Mouse (Mus musculus) spleen, postnatal 36 days (tissue): ENCODE data around the gene Wdr4.
"Not testable (repeated sequence)": the region's sequence is repeated elsewhere in the genome, so short reads cannot be mapped to it uniquely, and the experiment has no call there.

Experiments used
- DNase-seq, 2 experiments: peaks; one replicate each; pipeline ENCODE4 v3.0.0; 2022; ENCODE audit warnings: low spot score in 2 of 2, mixed read lengths in 1 of 2

Wdr4 gene

GRCm38 (mm10) chr17:31519946-31520838, at the start of gene Wdr4, which contains the start of gene Ndufv3:
Gene Wdr4 (minus strand): TSS chr17:31519980.
Gene Ndufv3 (plus strand): TSS chr17:31520115.
- peak; percentile 99 to 100 for DNase-seq

DNA sequence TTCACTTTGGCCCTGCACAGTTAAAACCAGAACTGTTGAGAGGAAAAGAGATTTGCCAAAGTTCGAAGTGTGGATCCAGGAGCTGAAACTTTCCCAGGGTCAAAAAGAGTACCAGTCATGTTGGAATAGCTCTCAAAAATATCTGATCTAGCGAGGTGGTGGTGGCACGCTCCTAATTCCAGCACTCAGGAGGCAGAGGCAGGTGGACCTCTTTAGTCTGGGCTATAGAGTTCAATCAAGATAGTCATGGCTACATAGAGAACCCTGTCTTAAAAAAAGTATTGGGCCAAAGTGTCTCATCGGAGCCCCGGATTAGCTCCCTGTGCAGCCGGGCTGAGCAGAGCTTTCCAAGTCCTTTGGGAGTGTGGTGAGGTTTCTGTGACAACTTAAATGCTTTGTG, 46.5 kb upstream of the Wdr4 start:
- no peak for DNase-seq

- DNase-seq, result peak; percentile 64 to 68
These were observed 45.6 kb upstream of the Wdr4 start for GRCm38 (mm10) chr17:31565141-31566056.

GRCm38 (mm10) chr17:31564858-31565140, 45.0 kb upstream of the Wdr4 start:
- no peak for DNase-seq

DNA sequence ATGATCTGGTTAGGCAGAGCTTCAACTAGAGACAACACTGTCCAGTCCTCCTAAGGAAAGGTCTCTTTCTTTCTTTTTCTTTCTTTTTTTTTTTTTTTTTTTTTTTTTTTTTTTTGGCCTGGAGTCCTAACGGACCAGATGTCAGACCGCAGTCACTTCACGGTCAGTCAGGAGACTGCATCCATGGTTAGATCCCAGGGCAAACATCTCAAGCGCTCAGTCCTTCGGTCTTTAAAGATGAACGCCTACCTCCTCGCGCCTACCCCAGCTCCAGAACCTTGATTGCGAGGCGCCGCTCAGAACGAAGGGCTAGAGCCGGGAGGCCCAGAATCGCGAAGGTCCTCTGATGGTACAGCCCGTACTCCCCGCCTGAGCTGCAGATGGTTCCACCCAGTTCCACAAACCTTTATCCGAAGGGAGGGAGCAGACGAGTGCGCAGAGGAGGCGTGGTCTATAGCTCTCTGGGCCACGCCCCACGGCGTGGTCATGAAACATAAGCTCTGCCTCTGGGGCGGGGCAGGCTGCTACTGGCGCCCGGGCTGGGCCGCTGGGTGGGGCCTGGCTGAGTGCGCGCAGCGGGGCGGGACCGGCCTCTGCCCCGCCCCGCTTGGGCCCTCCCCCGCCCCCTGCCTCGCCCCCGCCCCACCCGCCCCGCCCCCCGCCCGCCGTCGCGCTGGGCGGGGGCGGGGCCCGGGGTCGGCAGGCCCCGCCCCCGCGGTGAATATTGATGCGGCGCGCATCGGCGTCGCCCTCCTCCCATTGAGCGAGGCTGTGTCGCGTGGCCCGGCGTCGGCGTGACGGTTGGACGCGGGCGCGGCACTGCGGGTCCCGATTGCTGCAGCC, 44.5 kb upstream of the Wdr4 start, which contains the start of gene Pknox1:
Pknox1 (plus strand) TSS at position 720 of the 843 bp plus-strand sequence.
- peak; percentile 99 to 100 for DNase-seq

DNA sequence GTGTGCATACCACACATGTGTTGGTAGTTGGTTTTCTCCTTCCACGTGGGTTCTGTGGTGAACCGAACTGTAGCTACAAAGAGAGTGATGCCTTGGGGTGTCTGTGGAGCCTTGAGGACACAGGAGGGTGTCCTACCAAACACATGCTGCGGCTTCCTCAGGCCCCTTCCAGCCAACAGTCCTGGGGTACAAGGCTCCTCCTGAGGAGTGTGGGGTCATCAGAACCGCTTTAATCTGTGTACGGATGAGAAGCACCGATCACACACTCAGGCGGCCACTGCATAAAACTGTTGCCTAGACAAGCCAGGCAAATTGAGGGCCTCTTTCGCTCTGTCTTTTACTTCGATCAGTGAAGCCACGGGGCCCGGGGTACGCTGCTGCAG, 43.8 kb upstream of the Wdr4 start:
- peak; percentile 13 to 44 for DNase-seq

DNA sequence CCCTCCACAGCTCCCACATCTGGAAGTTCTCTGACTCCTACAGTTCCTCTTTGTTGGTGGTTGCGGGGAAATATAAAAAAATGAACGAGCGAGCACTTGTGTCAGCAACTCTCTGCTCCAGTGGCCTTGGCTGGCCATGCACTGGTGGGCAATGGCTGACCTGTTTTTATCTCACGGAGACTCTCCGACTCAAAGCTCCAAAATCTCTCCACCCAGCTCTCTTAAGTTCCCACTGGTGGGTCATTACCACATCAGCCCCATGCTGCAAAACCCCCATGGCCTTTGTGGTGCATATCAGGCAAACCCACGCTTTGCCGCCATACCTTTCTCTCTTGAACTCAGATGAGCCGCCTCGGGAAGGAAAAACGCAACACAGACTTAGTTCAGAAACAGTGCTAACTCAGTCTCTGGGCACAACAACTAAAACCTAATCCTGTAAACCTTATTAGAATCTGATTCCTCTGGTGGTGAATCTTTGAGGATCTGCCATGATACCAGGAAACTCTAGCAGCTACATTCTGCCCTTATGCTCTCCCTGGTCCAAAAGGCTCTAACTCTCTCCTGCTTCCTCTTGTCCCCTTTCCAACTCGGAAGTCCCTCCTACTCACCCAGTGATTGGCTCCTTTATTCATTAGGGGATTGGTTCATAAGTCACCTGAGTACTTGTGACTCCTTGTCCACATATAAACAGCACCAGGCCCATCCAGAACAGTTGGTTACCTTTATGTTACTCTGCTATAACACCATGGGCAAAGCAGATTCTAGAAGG, 39.4 kb upstream of the Wdr4 start:
- no peak for DNase-seq

DNA sequence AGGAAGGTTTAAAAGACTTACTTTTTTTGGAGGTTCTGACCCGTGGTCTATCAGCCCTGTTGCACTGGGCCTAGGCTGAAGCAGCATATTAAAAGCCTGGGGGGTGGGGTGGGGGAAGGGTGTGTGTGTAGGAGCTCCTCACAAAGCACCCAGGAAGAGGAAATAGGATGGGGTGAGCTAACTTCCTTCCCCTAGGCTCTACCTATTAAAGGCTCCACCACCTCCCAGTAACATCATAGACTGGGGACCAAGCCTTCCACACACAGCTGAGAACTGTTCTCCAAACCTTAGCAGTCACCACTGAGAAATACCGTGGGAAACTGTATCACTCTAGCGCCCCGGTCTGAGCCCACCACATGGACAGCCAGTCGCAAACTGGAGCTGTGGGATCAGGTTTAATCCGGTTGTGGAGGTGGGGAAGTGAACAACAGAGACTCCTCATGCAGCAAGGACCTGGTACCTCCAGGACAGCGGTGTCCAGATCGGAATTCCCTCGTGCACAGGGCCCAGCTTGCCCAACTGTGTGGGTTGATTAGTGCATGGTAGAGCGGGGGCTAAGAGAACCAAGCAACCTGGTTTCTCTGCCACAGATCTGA, 38.3 kb upstream of the Wdr4 start:
- no peak for DNase-seq

DNA sequence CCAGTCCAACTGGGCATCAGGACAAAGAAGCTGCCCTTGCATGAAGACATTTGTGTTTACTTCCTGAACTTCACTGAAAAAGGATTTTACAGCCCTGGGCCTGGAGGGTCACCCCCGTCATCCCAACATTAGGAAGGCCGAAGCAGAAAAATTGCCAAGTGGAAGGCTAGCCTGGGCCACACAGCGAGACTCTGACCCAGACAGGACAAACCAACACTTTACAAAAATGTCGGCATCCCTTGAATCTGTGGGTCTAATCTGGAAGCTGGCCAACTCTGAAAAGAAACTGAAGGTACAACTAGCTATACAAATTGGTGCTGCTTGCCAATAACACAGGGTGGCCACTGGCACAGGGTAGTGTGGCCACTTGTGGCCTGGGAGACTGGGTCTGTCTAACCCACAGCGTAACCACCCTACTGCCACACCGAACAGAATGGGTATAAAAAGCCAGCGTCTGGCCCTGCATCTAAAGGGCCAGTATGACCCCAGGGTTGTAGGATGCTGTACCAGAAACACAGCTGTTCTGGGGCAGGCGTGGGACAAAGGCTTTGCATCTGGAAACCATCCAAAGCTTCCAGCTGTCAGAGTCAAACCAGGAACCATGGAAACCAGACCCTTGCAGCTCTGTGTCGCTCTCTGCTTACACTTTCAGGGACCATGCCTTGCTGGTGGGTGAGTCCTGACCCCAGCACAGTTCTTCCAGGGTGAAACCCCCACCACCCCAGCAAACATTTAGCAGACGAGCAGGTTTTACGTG, 37.5 kb upstream of the Wdr4 start:
- DNase-seq, result no peak

DNA sequence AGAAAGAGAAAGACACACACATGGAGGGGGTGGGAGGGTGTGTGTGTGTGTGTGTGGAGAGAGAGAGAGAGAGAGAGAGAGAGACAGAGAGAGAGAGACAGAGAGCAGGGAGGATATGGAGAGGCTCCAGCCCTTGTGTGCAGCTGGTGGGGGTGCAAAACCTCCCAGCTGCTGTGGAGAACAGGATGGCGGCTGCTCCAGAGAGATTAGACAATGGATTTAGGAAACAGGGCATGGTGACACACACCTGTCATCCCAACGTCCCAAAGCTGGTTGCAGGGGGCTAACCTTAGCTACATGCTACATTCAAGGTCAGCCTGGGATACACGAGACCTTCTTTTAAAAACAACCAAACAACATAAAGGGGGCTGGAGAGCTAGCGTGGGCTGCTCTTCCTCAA, 36.5 kb upstream of the Wdr4 start:
- no peak for DNase-seq

DNA sequence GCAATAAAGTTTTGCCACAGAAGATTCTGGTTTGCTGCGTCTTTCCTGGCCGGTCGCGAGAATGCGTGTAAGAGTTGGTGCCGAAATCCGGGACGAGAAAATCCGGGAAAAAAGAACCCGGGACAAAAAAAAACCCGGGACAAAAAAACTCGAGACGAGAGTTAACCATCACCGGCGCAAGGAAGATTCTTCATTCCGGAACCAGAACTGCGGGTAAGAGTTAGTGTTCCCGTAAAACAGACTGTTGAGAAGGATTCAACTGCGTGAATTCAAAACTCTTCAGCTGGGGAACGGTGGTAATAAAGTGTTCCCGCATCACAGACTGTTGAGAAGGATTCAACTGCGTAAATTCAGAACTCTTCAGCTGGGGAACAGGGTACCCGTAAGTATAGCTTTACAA, 32.8 kb upstream of the Wdr4 start:
- not testable (repeated sequence) for DNase-seq

GRCm38 (mm10) chr17:31549389-31549788, 29.6 kb upstream of the Wdr4 start:
- no peak for DNase-seq

GRCm38 (mm10) chr17:31547974-31548373, 28.2 kb upstream of the Wdr4 start:
- DNase-seq, result no peak

DNA sequence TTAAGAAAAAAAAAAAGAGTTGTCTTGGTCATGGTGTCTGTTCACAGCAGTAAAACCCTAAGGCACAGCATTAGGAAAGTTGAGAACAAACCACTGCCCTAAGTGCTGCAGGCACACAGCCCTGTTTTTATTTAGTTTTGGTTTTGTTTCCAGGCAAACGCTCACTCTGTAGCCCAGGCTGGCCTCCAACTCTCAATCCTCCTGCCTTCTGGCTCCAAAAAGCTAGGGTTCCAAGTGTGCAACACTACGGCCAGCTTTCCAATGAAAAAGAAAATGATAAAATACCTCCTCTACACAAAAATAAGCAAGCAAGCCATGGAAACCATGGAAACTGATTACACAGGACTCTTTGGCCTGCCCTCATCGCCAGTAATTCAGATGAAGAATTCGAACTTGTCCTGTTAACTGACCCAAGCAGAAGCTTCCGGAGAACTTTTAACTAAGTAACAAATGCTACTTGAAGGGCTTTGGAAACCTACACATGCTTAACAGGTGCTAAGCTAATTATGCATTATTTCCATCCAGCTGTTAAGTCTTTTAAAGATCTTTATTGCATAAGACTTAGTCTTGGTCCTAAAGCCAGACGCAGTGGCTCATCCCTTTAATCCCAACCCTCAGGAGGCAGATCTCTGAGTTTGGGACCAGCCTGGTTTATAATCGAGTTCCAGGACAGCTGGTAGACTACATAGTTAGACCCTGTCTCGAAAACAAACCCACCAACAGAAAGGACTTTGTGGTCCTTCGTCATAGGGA, 26.8 kb upstream of the Wdr4 start:
- DNase-seq, result no peak

DNA sequence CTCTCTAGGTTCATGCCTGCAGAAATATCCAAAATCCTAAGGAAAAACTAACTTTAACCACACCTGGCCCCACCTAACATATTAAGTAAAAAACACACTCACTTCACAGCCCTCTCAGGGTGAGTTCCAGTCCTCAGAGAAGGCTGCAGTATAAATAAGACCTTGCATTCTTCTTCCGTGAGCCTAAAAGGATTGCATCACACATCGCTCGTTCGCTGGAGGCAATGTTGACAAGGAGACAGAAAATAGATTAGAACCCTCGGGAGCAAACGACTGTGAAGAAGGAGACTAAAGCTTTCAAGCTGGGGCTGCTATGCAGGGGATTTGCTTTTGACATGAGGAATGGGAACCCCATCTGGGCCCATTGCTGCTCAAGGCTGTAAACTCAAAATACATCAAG, 23.8 kb upstream of the Wdr4 start:
- DNase-seq, result no peak

DNA sequence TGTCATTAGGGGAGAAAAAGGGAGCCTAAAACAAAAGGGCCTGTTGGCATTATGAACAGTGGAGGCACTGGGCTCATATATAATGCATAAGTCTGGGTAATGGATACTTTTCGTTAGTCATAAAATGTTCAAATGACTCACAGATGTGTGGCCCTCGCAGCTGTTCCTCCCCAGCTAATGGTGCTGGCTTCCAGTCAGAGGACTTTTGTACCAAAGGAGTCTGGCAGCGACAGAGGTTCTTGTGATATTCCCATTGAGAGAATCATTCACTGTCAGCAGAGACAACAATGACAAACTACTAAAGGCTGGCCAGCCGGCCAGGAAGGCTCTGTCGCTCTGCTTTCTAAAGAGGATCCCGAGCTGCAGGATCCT, 21.7 kb upstream of the Wdr4 start:
- no peak for DNase-seq

- DNase-seq, result no peak
These were observed 21.2 kb upstream of the Wdr4 start for GRCm38 (mm10) chr17:31540809-31541459.

- no peak for DNase-seq
These were observed 20.3 kb upstream of the Wdr4 start for GRCm38 (mm10) chr17:31540101-31540500.
